Mouse (Mus musculus) ES-Bruce4 (cell line): ENCODE measurements around the gene Acta2.

Experiments used
- CTCF ChIP-seq: IDR thresholded peaks from one replicate; pipeline ENCODE4 v1.8.1; 2011; ENCODE audit warnings: low read depth, low read length
- EP300 ChIP-seq: IDR thresholded peaks from 2 replicates; pipeline ENCODE4 v1.6.1; 2011; ENCODE audit warnings: low read depth, low read length; ENCODE audit not compliant: insufficient read depth
- POLR2A ChIP-seq: IDR thresholded peaks from one replicate; pipeline ENCODE4 v1.8.1; 2011; ENCODE audit warnings: low read length; ENCODE audit not compliant: insufficient read depth

DNA sequence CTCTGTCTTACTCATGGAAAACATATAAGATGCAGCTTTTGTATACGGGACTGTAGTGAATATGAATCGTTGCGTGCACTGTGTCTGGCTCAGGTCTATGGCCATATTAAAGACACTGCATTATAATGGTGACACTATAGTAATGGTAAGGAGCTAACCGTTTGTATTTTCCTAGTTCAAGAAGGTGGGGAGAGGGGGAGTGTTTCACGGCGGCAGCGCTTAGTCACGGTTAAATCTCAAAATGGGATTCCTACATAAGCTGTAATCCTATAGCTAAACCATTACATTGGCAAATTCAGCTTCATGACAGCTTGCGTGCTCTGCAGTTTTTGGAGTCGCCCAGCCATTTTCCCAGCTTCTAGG lies 63.8 kb downstream of the Acta2 start:
- no peak for TF ChIP-seq CTCF
- TF ChIP-seq EP300, result no peak
- TF ChIP-seq POLR2A, result no peak
